Mouse (Mus musculus) kidney, postnatal 0 days (tissue): Measurements from ENCODE around the gene Pik3ca. TPM values are rescaled to one million over a fixed set of nuclear protein-coding genes. Genes with fewer than 3 reads are reported as not detected.

Experiments used
- ATAC-seq: fragments of 200-750 bp; cut with Nextera tagmentation; replicated peaks from 2 replicates; pipeline ENCODE4 v1.8.0; 2017; ENCODE audit warnings: low read depth, moderate number of reproducible peaks, moderate TSS enrichment, moderate library complexity; ENCODE audit not compliant: low FRiP score
- DNase-seq: peaks from one replicate; pipeline ENCODE4 v3.0.0-alpha.2; 2016; ENCODE audit warnings: low spot score
- H3K27ac ChIP-seq: fragments of 300-500 bp; sonication (generic); 2 replicates; pipeline ENCODE4 v1.5.1; 2014; ENCODE audit warnings: mild to moderate bottlenecking
- H3K27me3 ChIP-seq: fragments of 300-500 bp; sonication (generic); 2 replicates; pipeline ENCODE4 v1.6.1; 2014; ENCODE audit warnings: low read length, mixed read lengths; ENCODE audit not compliant: insufficient read depth
- H3K36me3 ChIP-seq: fragments of 300-500 bp; sonication (generic); 2 replicates; pipeline ENCODE4 v1.6.1; 2014; ENCODE audit warnings: low read length, mixed read lengths; ENCODE audit not compliant: insufficient read depth
- H3K4me1 ChIP-seq: fragments of 300-500 bp; sonication (generic); replicated peaks from 2 replicates; pipeline ENCODE4 v1.6.1; 2014; ENCODE audit warnings: antibody characterized with exemption, low read length, mixed read lengths; ENCODE audit not compliant: insufficient read depth
- H3K4me2 ChIP-seq: fragments of 300-500 bp; sonication (generic); 2 replicates; pipeline ENCODE4 v1.6.1; 2014; ENCODE audit warnings: mild to moderate bottlenecking, low read length, moderate library complexity, mixed read lengths
- H3K4me3 ChIP-seq: fragments of 300-500 bp; sonication (generic); replicated peaks from 2 replicates; pipeline ENCODE4 v1.5.1; 2014; ENCODE audit warnings: low read depth, low read length
- H3K9ac ChIP-seq: fragments of 300-500 bp; sonication (generic); 2 replicates; pipeline ENCODE4 v1.6.1; 2014; ENCODE audit warnings: low read depth, low read length
- H3K9me3 ChIP-seq: fragments of 300-500 bp; sonication (generic); replicated peaks from 2 replicates; pipeline ENCODE4 v1.6.1; 2016; ENCODE audit warnings: low read length, inconsistent platforms, mixed read lengths
- CTCF ChIP-seq: IDR thresholded peaks from 2 replicates; pipeline ENCODE4 v1.5.1; 2016; ENCODE audit warnings: antibody characterized with exemption, low read depth, mild to moderate bottlenecking, moderate library complexity
- WGBS: fragments of 180-500 bp; shearing (Covaris S2); extraction: QIAGEN DNeasy Blood & Tissue Kit; methylation state at CpG from one replicate; pipeline ENCODE4 v1.1.7; 2014; 5-methylcytosine and 5-hydroxymethylcytosine counted together
- polyA plus RNA-seq: library from polyadenylated mRNA; unstranded; fragments of >200 nt; fragmentation: Nextera tagmentation; extraction: Ambion mirVana; gene quantifications from 2 replicates; pipeline ENCODE4 v1.2.1, GENCODE M21; 2015

Gene Pik3ca
- polyA plus RNA-seq, 1 experiment from 2014 or later = 11.2 TPM

DNA sequence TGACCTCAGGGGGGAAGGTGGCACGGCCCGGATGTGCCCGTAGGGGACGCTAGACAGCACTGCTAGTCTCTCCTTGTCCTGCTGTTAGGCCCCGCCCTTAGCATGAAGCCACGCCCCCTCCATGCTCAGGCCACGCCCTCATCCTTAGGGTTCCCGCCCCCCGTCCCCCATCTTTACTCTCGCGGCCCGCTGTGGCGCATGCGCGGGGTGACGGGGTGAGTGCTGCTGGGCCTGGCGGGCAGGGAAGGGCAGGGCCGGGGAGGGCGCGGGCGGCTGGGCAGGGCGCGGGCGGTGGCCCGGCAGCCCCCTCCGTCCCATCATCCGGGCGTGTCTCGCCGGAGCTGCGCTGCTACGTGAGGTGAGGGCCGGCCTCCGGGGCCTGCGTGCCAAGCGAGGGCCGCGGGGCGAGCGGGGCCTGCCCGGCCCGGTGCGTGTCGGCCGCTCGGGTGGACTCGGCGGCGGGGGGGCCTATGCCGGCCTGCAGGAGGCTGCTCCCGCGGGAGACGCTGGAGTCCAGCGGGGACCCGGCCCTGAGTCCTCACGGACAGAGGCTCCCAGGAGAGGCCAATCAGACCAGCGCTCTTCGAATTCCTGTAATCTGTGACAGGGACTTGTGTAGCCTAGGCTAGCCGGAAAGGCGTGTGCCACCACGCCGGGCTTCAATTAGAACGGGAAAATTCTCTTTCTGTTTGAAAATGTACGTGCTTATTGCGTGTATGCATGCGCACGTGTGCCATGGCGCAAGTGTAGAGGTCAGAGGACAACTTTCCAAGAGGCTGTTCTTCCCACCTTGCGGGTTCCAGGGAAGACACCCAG lies 113.1 kb downstream of the Pik3ca start:
- H3K9me3 ChIP-seq = no peaks in the 10 kb centered on the region
- H3K4me1 ChIP-seq = peaks cover 9% of the 10 kb centered on the region; the same call in 1 of the 2 replicates
- no peaks in the 10 kb centered on the region for H3K36me3 ChIP-seq
- H3K4me3 ChIP-seq = peak overlapping the region; percentile 83
- peak overlapping the region; percentile 76 for H3K4me2 ChIP-seq
- under 1% methylated on average over 55 of the region's 69 CpGs for WGBS
- ATAC-seq (peak; percentile 94), DNase-seq (peak; percentile 95)
- peak; percentile 79 for TF ChIP-seq CTCF
- peak overlapping the region; percentile 92 for H3K9ac ChIP-seq
- H3K27me3 ChIP-seq = no peaks in the 10 kb centered on the region
- H3K27ac ChIP-seq = peak overlapping the region; percentile 93

GRCm38 (mm10) chr3:32511191-32511550 lies 113.7 kb downstream of the Pik3ca start:
- peak; percentile 26 for DNase-seq
- no peak for TF ChIP-seq CTCF
- Histone ChIP-seq H3K9ac (peak overlapping the region; percentile 92), H3K27me3 (no peaks in the 10 kb centered on the region), H3K27ac (peak overlapping the region; percentile 93), H3K4me2 (peak overlapping the region; percentile 76), H3K9me3 (no peaks in the 10 kb centered on the region), H3K4me1 (peaks cover 9% of the 10 kb centered on the region; the same call in 1 of the 2 replicates), H3K36me3 (0 out of 2 replicates have a peak, but pooled peaks cover 3% of the 10 kb centered on the region), H3K4me3 (peak overlapping the region; percentile 83)
- no peak for ATAC-seq
- WGBS = 5% methylated on average over 13 of the region's 13 CpGs

- Histone ChIP-seq H3K9me3 (no peaks in the 10 kb centered on the region), H3K4me1 (peaks cover 9% of the 10 kb centered on the region; the same call in 1 of the 2 replicates), H3K4me2 (no peak overlapping the region), H3K9ac (no peak overlapping the region), H3K27me3 (no peaks in the 10 kb centered on the region), H3K27ac (no peak overlapping the region), H3K36me3 (peaks cover 10% of the 10 kb centered on the region; the same call in 1 of the 2 replicates), H3K4me3 (no peak overlapping the region)
- no peak for DNase-seq
- ATAC-seq = no peak
- WGBS = 90% methylated on average over 7 of the region's 7 CpGs
- no peak for TF ChIP-seq CTCF
These were observed 115.3 kb downstream of the Pik3ca start for GRCm38 (mm10) chr3:32512686-32513284.

GRCm38 (mm10) chr3:32513528-32513927 lies 116.1 kb downstream of the Pik3ca start:
- no peak for TF ChIP-seq CTCF
- Histone ChIP-seq H3K27me3 (no peaks in the 10 kb centered on the region), H3K9ac (no peak overlapping the region), H3K4me3 (no peak overlapping the region), H3K4me1 (peaks cover 9% of the 10 kb centered on the region; the same call in 1 of the 2 replicates), H3K36me3 (peaks cover 11% of the 10 kb centered on the region; the same call in 1 of the 2 replicates), H3K9me3 (no peaks in the 10 kb centered on the region), H3K27ac (no peak overlapping the region), H3K4me2 (no peak overlapping the region)
- no peak for ATAC-seq
- DNase-seq = no peak

Other genes starting within 250 kb of the Pik3ca start
- 3.5 and 3.6 TPM in 2 replicates for gene Zmat3, start 31.7 kb upstream of the Pik3ca start, polyA plus RNA-seq
- 0.10 TPM in 1 of 2 replicates, not detected in the other for gene Kcnmb3, start 94.6 kb downstream of the Pik3ca start, polyA plus RNA-seq
- gene Zfp639, start 112.6 kb downstream of the Pik3ca start, polyA plus RNA-seq = 38.6 and 41.6 TPM in 2 replicates
- gene Mfn1, start 131.8 kb downstream of the Pik3ca start, polyA plus RNA-seq = 32.4 and 34.9 TPM in 2 replicates
- gene Gnb4, start 218.9 kb downstream of the Pik3ca start, polyA plus RNA-seq = 40.0 and 41.0 TPM in 2 replicates